Mouse (Mus musculus) midbrain, embryonic 16.5 days (tissue): ENCODE results near the gene Copz1. TPM values are rescaled to one million over a fixed set of nuclear protein-coding genes. Genes with fewer than 3 reads are reported as not detected.
A peak's percentile ranks its signal among the peaks of the same experiment; 100 is the strongest.
"Not testable (repeated sequence)": the region's sequence is repeated elsewhere in the genome, so short reads cannot be mapped to it uniquely, and the experiment has no call there.

ENCODE experiments used
- ATAC-seq: fragments of 200-750 bp; cut with Nextera tagmentation; 2 replicates; pipeline ENCODE4 v1.8.0; 2017; ENCODE audit warnings: moderate TSS enrichment
- H3K27ac ChIP-seq: fragments of 300-500 bp; sonication (generic); 2 replicates; pipeline ENCODE4 v1.5.1; 2014; ENCODE audit warnings: mild to moderate bottlenecking, low read length, mixed read lengths
- H3K27me3 ChIP-seq: fragments of 300-500 bp; sonication (generic); 2 replicates; pipeline ENCODE4 v1.6.1; 2014; ENCODE audit warnings: low read depth, low read length, mixed read lengths; ENCODE audit not compliant: control insufficient read depth, insufficient read depth
- H3K36me3 ChIP-seq: fragments of 300-500 bp; sonication (generic); 2 replicates; pipeline ENCODE4 v1.6.1; 2014; ENCODE audit warnings: mild to moderate bottlenecking, low read length, moderate library complexity, mixed read lengths; ENCODE audit not compliant: control insufficient read depth, insufficient read depth
- H3K4me1 ChIP-seq: fragments of 300-500 bp; sonication (generic); 2 replicates; pipeline ENCODE4 v1.6.1; 2014; ENCODE audit warnings: mild to moderate bottlenecking, low read length, mixed read lengths; ENCODE audit not compliant: control insufficient read depth, insufficient read depth
- H3K4me2 ChIP-seq: fragments of 300-500 bp; sonication (generic); 2 replicates; pipeline ENCODE4 v1.6.1; 2014; ENCODE audit warnings: mild to moderate bottlenecking, low read length, mixed read lengths
- H3K4me3 ChIP-seq: fragments of 300-500 bp; sonication (generic); 2 replicates; pipeline ENCODE4 v1.5.1; 2014; ENCODE audit warnings: low read depth, mild to moderate bottlenecking, low read length, moderate library complexity, mixed read lengths
- H3K9ac ChIP-seq: fragments of 300-500 bp; sonication (generic); 2 replicates; pipeline ENCODE4 v1.6.1; 2014; ENCODE audit warnings: low read depth, low read length, mixed read lengths
- H3K9me3 ChIP-seq: fragments of 300-500 bp; sonication (generic); replicated peaks from 2 replicates; pipeline ENCODE4 v1.6.1; 2014; ENCODE audit warnings: mild to moderate bottlenecking, low read length, mixed read lengths; ENCODE audit not compliant: control insufficient read depth, poor library complexity, severe bottlenecking
- WGBS: fragments of 180-500 bp; shearing (Covaris S2); extraction: QIAGEN DNeasy Blood & Tissue Kit; methylation state at CpG from one replicate; pipeline ENCODE4 v1.1.7; 2014; 5-methylcytosine and 5-hydroxymethylcytosine counted together
- polyA plus RNA-seq: library from polyadenylated mRNA; unstranded; fragments of >200 nt; fragmentation: Nextera tagmentation; extraction: Ambion mirVana; gene quantifications from 2 replicates; pipeline ENCODE4 v1.2.1, GENCODE M21; 2015

Gene Copz1
- polyA plus RNA-seq, 1 experiment from 2014 or later = 200 TPM

DNA sequence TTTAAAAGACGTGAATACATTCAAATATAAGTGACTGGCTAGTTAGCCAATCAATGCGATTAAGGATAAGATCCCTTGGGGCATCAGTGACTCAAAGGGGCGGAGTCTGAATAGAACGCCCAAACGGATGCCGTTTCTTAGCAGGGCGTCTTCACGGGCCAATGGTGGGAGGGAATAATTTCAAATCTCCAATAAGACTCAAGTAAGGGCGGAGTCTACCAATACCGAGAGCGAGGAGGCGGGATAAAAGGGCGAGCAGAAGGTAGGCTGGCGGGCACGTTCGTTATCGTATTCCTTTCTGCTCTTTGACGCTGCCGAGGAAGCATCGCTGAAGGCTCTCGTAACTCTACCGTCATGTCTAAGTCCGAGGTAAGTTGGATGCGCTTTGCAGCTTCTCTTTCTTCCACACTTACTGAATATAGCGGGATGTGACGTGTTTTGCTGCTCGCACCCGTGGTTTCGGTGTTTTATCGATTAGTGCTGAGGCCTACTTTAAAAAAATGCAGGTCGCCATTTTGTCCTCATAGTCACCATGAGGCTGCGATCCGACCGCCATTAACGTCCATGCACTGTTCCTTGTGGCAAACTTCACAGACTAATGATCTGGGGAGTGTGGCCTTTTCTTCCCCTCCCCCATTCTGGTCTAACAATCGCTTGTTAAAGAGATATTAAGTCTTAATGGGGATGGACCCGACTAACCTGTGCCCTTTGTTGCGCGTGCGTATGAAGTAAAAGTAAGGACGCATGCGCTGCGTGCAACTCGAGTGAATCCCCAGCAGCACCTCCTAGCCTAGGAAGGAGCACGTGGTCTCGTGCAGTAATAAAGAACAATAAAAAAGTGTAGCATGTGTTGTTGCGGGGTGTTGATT, 32.1 kb upstream of the Copz1 start, which contains the start of gene Hnrnpa1:
Gene Hnrnpa1 (plus strand): TSS at position 273 of the 869 bp plus-strand sequence.
- Histone ChIP-seq H3K36me3 (peaks cover 18% of the 10 kb centered on the region), H3K9ac (peak within 1 kb of the TSS; percentile 72), H3K4me3 (peak within 1 kb of the TSS; percentile 65), H3K4me2 (peak within 1 kb of the TSS; percentile 81), H3K4me1 (peaks cover 45% of the 10 kb centered on the region), H3K9me3 (no peaks in the 10 kb centered on the region), H3K27ac (peak within 1 kb of the TSS; percentile 93), H3K27me3 (no peaks in the 10 kb centered on the region)
- peak; percentile 94 for ATAC-seq
- WGBS = under 1% methylated on average over 47 of the region's 47 CpGs

DNA sequence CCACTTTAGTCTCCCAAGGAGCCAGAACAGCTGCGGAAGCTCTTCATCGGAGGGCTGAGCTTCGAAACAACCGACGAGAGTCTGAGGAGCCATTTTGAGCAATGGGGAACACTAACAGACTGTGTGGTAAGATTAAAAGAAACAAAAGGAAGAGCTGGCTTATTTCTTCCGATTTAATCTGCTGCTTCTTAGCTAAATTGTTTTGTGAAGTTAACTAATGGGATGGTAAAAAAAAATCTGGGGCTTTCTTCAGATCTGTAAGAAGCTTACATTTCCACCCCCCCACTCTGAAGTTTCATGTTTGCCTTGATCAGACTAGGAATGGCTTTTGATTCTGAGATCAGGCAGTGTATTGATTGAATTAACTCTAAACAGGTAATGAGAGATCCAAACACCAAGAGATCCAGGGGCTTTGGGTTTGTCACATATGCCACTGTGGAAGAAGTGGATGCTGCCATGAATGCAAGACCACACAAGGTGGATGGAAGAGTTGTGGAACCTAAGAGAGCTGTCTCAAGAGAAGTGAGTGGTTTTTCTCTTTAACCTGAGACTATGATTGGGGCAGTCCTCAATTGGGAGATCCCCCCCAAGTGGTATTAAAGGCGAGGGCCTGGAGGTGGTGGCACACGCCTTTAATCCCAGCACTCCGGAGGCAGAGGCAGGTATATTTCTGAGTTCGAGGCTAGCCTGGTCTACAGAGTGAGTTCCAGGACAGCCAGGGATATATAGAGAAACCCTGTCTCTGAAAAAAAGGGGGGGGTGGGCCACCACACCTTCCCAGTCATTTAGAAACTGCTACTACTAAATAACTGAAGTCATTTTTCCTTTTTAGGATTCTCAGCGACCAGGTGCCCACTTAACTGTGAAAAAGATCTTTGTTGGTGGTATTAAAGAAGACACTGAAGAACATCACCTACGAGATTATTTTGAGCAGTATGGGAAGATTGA, 31.2 kb upstream of the Copz1 start:
- not testable (repeated sequence) for H3K27me3 ChIP-seq, ATAC-seq, H3K9me3 ChIP-seq
- Histone ChIP-seq H3K27ac (peak overlapping the region; percentile 93), H3K4me2 (peak overlapping the region; percentile 81), H3K9ac (peak overlapping the region; percentile 72), H3K36me3 (peaks cover 18% of the 10 kb centered on the region), H3K4me3 (peak overlapping the region; percentile 65), H3K4me1 (peaks cover 46% of the 10 kb centered on the region)
- 5% methylated on average over 11 of the region's 12 CpGs for WGBS

DNA sequence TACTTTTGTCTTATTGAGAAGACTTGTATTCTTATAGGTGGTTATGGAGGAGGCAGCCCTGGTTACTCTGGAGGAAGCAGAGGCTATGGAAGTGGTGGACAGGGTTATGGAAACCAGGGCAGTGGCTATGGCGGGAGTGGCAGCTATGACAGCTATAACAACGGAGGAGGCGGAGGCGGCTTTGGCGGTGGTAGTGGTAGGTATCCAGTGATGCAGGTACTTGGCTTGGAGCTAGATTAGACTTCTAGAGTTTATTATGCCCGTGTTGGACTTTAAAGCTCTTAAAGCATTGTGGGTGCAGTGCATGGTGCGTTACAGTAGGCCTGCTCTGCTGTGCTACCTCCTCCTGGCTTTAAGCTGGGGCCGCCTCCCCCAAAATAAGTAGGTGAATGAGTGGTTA, 29.6 kb upstream of the Copz1 start:
- Histone ChIP-seq H3K4me3 (peak overlapping the region; percentile 12; the same call in 1 of the 2 replicates), H3K4me2 (peak overlapping the region; percentile 81), H3K27me3 (no peaks in the 10 kb centered on the region), H3K9me3 (no peaks in the 10 kb centered on the region), H3K36me3 (peaks cover 32% of the 10 kb centered on the region), H3K9ac (no peak overlapping the region), H3K27ac (no peak overlapping the region; the same call in 1 of the 2 replicates), H3K4me1 (peaks cover 43% of the 10 kb centered on the region)
- WGBS = 74% methylated on average over 8 of the region's 8 CpGs
- no peak for ATAC-seq

DNA sequence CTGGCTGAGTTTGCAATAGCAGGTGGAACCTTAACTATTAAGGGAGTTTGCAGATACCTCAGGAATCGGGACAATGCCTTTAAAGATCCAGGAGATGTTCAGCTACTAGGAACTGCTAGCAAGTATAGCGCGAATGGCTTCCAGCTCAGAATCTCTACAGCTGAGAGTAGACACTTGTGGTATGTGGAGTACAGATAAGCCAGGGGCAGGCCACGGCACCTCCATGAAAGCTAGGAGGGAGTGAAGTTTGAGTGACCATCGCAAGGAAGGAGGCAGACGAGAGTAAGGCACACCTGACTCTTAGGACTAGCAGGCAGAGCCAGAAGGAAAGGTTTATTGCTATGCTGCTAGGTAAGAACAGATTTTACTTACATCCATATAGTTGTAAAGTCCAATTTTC, 26.9 kb upstream of the Copz1 start:
- Histone ChIP-seq H3K4me1 (peaks cover 32% of the 10 kb centered on the region), H3K9ac (no peak overlapping the region), H3K27ac (no peak overlapping the region), H3K4me2 (no peak overlapping the region), H3K27me3 (no peaks in the 10 kb centered on the region), H3K9me3 (no peaks in the 10 kb centered on the region), H3K4me3 (no peak overlapping the region), H3K36me3 (peaks cover 40% of the 10 kb centered on the region)
- ATAC-seq = no peak
- WGBS = 77% methylated on average over 6 of the region's 6 CpGs

DNA sequence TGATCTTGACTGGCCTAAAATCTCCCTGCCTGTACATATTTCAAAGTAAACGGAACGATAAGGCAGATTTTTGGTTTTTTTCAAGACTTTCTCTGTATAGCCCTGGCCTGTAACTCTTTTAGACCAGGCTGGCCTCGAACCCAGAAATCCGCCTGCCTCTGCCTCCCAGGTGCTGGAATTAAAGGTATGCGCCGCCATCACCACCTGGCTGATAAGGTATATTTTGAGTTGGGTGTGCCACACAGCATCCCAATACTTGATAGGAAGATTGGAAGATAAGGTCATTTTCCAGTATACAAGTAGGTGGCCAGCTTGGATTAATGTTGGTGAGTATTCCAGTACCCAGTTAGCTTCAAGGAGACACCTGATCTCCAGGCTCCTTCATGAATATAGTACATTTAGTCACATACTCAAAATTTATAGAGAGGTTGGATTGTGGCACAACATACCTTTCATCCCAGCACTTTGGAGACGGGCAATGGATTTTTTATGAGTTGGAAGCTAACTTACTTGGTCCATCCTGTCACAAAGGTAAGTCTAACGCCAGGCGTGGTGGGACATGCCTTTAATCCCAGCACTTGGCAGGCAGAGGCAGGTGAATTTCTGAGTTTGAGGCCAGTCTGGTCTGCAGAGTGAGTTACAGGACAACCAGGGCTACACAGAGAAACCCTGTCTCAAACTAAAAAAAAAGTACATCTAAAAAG, 25.3 kb upstream of the Copz1 start:
- H3K27ac ChIP-seq = no peak overlapping the region
- no peak overlapping the region for H3K9ac ChIP-seq
- ATAC-seq = no peak
- peaks cover 40% of the 10 kb centered on the region for H3K36me3 ChIP-seq
- H3K9me3 ChIP-seq = no peaks in the 10 kb centered on the region
- H3K27me3 ChIP-seq = no peaks in the 10 kb centered on the region
- H3K4me2 ChIP-seq = no peak overlapping the region
- H3K4me3 ChIP-seq = no peak overlapping the region
- WGBS = 90% methylated on average over 9 of the region's 9 CpGs
- H3K4me1 ChIP-seq = peaks cover 22% of the 10 kb centered on the region

DNA sequence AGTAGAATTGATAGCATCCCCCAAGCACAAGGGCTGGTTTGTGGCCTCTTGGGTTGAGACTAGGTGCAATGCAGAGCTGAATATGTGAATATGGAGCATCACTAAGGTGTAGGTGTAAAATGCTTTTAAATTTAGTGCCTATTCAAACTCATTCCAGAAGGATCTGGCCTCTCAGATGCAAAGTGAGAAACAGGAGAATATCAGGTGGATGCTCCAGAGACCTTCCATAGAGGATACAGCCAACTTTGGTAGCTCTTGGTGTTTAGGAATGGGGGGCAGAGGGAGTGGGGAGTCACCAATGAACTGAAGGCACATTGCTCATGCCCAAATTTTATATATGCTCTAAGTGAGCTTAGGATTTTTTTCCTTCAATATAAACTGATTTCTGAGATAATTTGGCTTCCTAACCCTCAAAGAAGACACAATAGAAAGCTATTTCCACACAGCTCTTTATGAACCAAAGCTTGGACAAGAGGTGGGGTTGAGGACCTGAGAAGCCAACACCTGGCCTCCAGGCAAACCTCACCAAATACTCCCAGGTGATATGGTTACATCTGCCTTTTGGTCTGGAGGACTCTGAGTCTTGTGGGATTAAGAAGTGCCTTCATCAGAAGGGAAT, 24.6 kb upstream of the Copz1 start:
- H3K27me3 ChIP-seq = no peaks in the 10 kb centered on the region
- H3K9ac ChIP-seq = no peak overlapping the region
- ATAC-seq = no peak
- peaks cover 35% of the 10 kb centered on the region for H3K36me3 ChIP-seq
- H3K27ac ChIP-seq = no peak overlapping the region
- peaks cover 16% of the 10 kb centered on the region for H3K4me1 ChIP-seq
- H3K4me2 ChIP-seq = no peak overlapping the region
- H3K9me3 ChIP-seq = no peaks in the 10 kb centered on the region
- H3K4me3 ChIP-seq = no peak overlapping the region

DNA sequence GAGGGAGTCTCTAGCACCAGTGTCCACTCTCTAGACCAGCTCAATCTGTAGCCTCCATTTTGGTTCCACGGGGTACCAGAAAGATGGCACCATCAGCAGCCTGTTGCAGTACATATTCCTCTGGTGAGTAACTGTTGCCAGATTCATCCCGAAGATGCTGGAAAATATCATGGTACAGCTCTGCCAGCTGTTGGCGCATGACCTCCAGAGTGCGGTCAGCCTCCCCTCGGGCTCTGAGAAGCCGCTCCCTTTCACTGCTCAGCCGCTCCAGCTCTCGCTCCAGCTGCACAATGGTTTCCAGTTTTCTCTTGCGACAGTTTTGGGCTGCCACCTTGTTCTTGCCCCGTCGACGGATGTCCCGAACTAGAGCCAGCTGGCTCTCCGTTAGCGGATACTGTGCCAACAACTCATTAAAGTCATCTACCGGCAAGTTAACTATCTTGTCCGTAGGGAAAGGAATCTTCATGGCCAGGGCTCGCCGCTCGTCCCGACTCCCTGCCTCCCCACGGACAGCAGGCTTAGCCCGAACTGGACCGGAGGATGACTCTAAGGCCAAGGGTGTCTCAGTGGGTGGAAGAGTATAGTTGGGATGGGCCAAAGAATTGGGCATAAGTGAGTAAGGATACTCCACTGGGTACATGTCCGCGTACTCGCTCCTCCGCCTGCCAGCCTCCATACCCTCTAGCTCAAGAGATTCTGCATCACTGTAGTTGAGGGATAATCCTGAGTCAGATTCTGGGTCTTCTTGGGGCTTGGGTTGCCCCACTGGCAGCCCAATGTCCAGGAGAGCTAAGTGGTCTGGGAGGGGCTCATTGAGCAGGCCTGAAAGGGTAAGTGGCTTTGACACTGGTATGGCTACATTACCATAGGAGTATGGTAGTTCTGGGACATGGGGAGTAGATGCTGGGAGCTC, 23.9 kb upstream of the Copz1 start:
- no peak overlapping the region for H3K4me3 ChIP-seq
- ATAC-seq = peak; percentile 40
- H3K27me3 ChIP-seq = no peaks in the 10 kb centered on the region
- H3K4me1 ChIP-seq = peaks cover 8% of the 10 kb centered on the region
- H3K27ac ChIP-seq = no peak overlapping the region
- H3K9ac ChIP-seq = no peak overlapping the region
- WGBS = 85% methylated on average over 28 of the region's 28 CpGs
- peaks cover 30% of the 10 kb centered on the region for H3K36me3 ChIP-seq
- H3K4me2 ChIP-seq = no peak overlapping the region
- no peaks in the 10 kb centered on the region for H3K9me3 ChIP-seq
